Mouse (Mus musculus): ENCODE measurements at regions not wholly inside any gene's neighbourhood (a gene's known extent, or its start where the extent isn't known, plus 50 kb on each side); places are given as distances from the start of the nearest gene placed in this dataset.

- DNase-seq, result no peak
Observed at GRCm38 (mm10) chr3:51033292-51033691, 191.0 kb upstream of the Noct start.

DNA sequence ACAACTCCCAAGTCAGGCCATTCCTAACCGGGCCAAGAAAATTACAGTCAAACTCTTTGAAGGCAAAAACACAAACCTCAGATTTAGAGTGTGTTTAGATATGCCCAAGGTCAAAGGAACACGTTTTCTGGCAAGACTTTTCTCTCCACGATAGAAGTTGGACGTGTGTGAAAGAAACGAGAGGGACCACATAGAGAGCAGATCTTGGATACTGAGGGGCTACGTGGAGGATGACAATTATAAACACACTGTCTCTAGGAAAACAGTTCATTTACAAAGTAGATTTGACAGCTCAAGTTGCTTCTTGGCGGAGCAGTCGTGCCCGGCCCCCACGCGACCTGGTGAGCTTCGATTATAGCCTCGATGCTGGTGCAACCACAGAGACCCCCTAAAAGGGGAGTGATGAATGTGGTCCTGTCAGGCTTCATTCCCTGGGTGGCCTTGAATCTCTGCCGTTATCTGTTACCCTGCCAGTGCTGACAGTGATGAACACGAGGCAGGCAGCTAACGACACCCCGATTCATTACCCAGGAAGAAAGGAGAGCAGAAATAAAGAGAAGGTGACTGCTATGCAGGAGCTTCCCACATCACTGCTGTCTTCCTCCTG, 187.4 kb upstream of the Noct start:
- no peak for DNase-seq

- DNase-seq, result no peak
Observed at GRCm38 (mm10) chr3:51042223-51042846, 181.9 kb upstream of the Noct start.

DNA sequence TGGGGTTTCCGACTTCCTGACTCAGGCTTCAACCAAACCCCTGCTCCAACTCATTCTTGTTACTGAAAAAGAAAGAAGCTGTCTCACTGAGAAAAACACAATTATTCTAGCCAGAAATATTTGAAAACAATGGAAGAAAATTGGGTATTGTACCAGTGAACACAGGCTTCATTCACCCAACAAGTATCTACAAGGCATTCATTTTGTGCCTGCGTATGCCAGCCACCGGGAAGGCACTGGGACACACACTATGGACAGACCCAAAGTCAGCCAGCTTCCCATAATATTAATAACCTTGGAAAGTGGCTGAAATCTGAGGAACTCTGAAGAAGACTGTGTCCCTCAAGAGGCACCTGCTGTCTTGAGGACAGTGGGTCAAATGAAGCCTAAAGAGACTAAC, 175.5 kb upstream of the Noct start:
- DNase-seq, result no peak

DNA sequence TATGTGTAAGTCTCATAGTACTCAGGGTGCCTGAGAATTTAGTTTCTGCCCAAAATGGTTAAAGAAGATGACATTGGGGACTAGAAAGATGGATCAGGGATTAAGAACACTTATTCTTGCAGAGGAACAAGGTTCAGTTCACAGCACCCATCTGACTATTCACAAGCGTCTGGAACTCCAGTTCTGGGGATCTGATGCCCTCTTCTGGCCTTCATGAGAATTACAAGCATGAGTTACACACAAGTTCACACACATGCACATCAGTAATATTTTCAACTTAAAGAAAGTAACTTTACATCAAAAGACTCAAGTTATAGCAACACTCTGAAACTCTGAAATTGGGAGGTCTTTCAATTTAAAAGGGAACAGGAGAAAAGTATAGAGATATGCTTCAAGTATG, 174.1 kb upstream of the Noct start:
- no peak for DNase-seq

- DNase-seq, result no peak
Observed at GRCm38 (mm10) chr3:51055004-51055403, 169.2 kb upstream of the Noct start.

DNA sequence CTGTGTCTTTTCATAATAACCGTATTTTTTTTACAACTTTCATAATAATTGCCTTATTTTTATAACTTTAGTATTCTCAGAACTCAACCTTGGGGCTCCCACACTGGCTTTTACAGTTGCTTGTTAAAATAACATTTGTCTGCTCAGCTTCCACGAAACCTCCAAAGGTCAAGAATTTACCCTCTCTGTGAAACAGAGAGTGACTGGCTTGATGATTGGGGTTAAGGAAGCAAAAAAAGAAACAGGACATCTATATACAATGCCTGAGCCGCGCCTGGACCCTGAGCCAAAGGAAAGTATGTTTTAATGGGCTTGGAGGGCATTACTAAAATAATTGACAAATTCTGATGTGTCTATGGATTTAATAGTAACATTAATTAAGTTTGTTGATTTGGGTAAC, 160.0 kb upstream of the Noct start:
- no peak for DNase-seq

DNA sequence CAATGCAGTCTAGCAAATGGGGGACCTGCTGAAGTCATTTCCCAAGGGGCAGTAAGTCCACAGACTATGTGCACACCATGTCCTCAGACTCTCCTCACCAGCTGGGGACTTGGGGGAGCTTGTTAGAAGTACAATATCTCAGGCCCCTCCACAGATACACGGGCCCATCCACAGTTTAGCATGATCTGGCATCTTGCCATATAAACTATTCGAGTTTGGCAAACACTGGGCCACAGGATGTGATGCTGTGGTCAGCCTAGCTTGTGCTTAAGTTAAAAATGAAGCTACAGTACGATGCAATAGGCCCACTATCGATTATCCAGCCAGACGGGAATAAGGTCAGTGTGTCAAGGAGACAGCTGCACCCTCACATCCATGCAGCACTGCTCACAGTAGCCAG, 157.9 kb upstream of the Noct start:
- DNase-seq, result no peak

DNA sequence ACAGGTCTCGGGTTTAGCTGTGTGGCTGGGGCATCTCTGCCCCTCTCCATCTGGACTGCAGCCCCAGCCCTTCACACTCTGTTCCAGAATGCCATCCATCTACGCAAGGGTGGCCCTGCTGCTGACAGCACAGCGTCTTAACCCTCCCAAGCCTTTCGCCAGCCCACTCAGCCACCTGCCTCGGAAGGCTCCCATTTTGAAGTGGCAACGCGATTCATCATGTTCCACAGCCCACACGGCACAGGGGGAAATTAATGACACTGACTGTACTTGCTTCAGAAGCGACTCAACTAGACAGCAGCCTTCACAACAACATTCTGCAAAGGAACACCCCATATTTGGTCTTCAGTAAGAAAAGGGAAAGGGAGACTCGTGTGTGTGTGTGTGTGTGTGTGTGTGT, 151.8 kb upstream of the Noct start:
- DNase-seq, result no peak

- DNase-seq, result no peak
Observed at GRCm38 (mm10) chr3:51073003-51073679, 151.1 kb upstream of the Noct start.

GRCm38 (mm10) chr3:51073743-51074319, 150.4 kb upstream of the Noct start:
- DNase-seq, result no peak

GRCm38 (mm10) chr3:51075219-51075920, 148.9 kb upstream of the Noct start:
- peak; percentile 63 for DNase-seq

GRCm38 (mm10) chr3:51078459-51078858, 145.8 kb upstream of the Noct start:
- DNase-seq, result no peak

- no peak for DNase-seq
Observed at GRCm38 (mm10) chr3:51080415-51080814, 143.8 kb upstream of the Noct start.

GRCm38 (mm10) chr3:51080855-51081254, 143.4 kb upstream of the Noct start:
- no peak for DNase-seq

GRCm38 (mm10) chr3:51082831-51083575, 141.2 kb upstream of the Noct start:
- DNase-seq, result no peak

GRCm38 (mm10) chr3:51083583-51083982, 140.7 kb upstream of the Noct start:
- no peak for DNase-seq

GRCm38 (mm10) chr3:51086441-51086849, 137.8 kb upstream of the Noct start:
- no peak for DNase-seq

DNA sequence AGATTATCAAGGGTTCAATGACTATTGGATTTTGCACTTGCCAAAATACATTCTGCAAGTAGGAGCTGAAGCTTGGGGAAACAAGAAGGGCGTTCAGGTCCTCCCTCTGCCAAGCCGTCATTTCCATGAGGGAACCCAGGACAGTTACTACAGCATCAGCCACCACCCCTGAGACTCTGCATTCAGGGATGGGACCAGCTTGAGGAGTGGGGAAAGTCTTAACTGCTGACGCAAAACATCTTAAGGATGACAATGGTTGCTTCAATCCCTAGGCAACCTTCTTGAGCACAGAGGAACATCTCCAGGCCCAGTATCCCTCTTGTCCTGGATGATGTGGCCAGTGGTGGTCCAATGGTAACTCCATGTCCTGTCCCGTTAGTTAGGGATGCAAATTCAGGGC, 137.2 kb upstream of the Noct start:
- no peak for DNase-seq

DNA sequence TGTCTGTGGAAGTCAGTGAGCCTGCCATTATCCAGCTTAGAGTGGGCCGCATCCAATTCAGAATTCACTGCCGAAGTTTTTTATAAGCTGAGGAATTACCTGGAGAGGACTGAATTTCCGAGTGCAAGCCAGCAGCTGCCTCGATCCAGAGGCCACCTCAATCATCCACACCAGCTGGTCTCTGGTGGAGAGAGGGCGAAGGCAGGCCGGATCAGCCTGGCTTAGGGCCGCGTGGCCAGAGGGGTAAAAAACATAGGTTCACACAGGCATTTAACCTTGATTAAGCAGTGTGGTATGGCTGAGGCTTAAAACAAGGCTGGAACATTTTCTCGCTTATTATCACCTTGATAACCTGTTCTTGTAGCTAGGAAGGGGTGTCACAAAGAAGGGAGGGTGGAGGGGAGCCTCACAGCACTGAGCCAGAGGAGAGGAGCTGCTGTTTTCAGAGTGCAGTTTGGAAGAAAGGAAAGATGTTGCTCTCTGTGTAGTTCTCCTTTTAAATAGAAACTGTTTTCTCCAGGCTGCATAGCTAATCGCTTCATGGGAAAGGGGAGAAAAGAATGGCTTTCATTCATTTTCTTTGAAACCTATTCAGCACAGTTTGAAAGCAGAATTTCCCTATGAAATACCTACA, 135.1 kb upstream of the Noct start:
- DNase-seq, result no peak

DNA sequence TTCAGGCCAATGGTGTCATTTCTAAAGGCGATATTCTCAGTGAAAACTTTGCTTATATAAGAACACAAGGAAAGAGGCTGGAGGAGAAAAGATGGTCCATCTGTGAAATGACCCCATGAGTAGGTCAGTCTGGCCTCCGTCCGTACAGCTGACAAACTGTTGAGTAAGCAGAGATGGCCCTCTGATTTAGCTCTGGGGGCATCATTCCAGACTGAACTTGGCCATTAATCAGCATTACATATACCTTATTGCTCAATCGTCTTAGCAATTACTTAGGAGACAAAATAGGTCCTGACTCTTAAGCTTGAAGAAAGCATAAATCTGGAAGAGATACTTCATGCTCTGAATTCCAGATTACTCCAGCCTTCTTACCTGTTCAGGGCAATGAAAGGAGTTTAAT, 132.8 kb upstream of the Noct start:
- DNase-seq, result no peak

All from cerebellum, adult 9-10 months (tissue).